Mouse (Mus musculus): ENCODE results near the gene Mcm3.
"Not testable (repeated sequence)": the region's sequence is repeated elsewhere in the genome, so short reads cannot be mapped to it uniquely, and the experiment has no call there.

The Mcm3 gene

GRCm38 (mm10) chr1:20801682-20802390 lies 18.3 kb downstream of the Mcm3 start:
- DNase-seq (ENCODE audit: low spot score in 2 of 2) = no peak

- DNase-seq (ENCODE audit: low spot score in 2 of 2) = no peak
These were observed 18.8 kb downstream of the Mcm3 start for GRCm38 (mm10) chr1:20801275-20801674.

GRCm38 (mm10) chr1:20795178-20795577 lies 24.9 kb downstream of the Mcm3 start:
- DNase-seq (ENCODE audit: low spot score in 2 of 2) = peak in 1 of 2 experiments; percentile 28

- no peak for DNase-seq (ENCODE audit: low spot score in 2 of 2)
These were observed 25.4 kb downstream of the Mcm3 start for GRCm38 (mm10) chr1:20794760-20795159.

- no peak for DNase-seq (ENCODE audit: low spot score in 2 of 2)
These were observed 28.7 kb downstream of the Mcm3 start for GRCm38 (mm10) chr1:20791414-20791813.

- not testable (repeated sequence) for DNase-seq (ENCODE audit: low spot score in 2 of 2)
These were observed 29.6 kb downstream of the Mcm3 start, which contains the start of gene Il17f for GRCm38 (mm10) chr1:20790517-20790916. Il17f (minus strand) TSS chr1:20790617.

GRCm38 (mm10) chr1:20788419-20788818 lies 31.7 kb downstream of the Mcm3 start:
- DNase-seq (ENCODE audit: low spot score in 2 of 2) = no peak

GRCm38 (mm10) chr1:20787046-20787445 lies 33.1 kb downstream of the Mcm3 start:
- no peak for DNase-seq (ENCODE audit: low spot score in 2 of 2)

GRCm38 (mm10) chr1:20778366-20778765 lies 41.7 kb downstream of the Mcm3 start:
- DNase-seq (ENCODE audit: low spot score in 2 of 2) = no peak

- DNase-seq (ENCODE audit: low spot score in 2 of 2) = not testable (repeated sequence)
These were observed 45.9 kb downstream of the Mcm3 start for GRCm38 (mm10) chr1:20774026-20774730.

GRCm38 (mm10) chr1:20766526-20766925 lies 53.6 kb downstream of the Mcm3 start:
- no peak for DNase-seq (ENCODE audit: low spot score in 2 of 2)

- no peak for DNase-seq (ENCODE audit: low spot score in 2 of 2)
These were observed 58.7 kb downstream of the Mcm3 start for GRCm38 (mm10) chr1:20761411-20761810.

GRCm38 (mm10) chr1:20760331-20760730 lies 59.8 kb downstream of the Mcm3 start:
- DNase-seq (ENCODE audit: low spot score in 2 of 2) = no peak

- no peak for DNase-seq (ENCODE audit: low spot score in 2 of 2)
These were observed 60.3 kb downstream of the Mcm3 start for GRCm38 (mm10) chr1:20759799-20760198.

GRCm38 (mm10) chr1:20757586-20757985 lies 62.5 kb downstream of the Mcm3 start:
- DNase-seq (ENCODE audit: low spot score in 2 of 2) = no peak

- no peak for DNase-seq (ENCODE audit: low spot score in 2 of 2)
These were observed 65.7 kb downstream of the Mcm3 start for GRCm38 (mm10) chr1:20754439-20754838.

All from spleen, postnatal 10 days (tissue).